Mouse (Mus musculus) MEL (cell line): ENCODE measurements around the gene Pcyt1b. TPM values are rescaled to one million over a fixed set of nuclear protein-coding genes. Genes with fewer than 3 reads are reported as not detected.

ENCODE experiments used
- DNase-seq: peaks from one replicate; pipeline ENCODE4 v3.0.0; 2011; ENCODE audit warnings: low read depth, low spot score
- H3K27ac ChIP-seq: 2 replicates; pipeline ENCODE4 v1.5.1; 2012; ENCODE audit warnings: low read depth, mild to moderate bottlenecking, control low read depth, low read length, moderate library complexity; ENCODE audit not compliant: control insufficient read depth
- H3K27me3 ChIP-seq, 2 experiments: fragments of 150-350 bp in 1 of 2; sonication (generic) in 1 of 2; 2 replicates each; pipeline ENCODE4 v1.6.1; 2012; ENCODE audit warnings: low read length in 2 of 2, mild to moderate bottlenecking in 2 of 2, improper control_type of control experiment in 1 of 2, moderate library complexity in 1 of 2; ENCODE audit not compliant: insufficient read depth in 2 of 2, control insufficient read depth in 1 of 2
- H3K36me3 ChIP-seq, 2 experiments: 2 replicates each; pipeline ENCODE4 v1.6.1; 2012 to 2014; ENCODE audit warnings: low read length in 2 of 2, improper control_type of control experiment in 1 of 2, inconsistent platforms in 1 of 2, mild to moderate bottlenecking in 1 of 2; ENCODE audit not compliant: insufficient read depth in 2 of 2, control insufficient read depth in 1 of 2
- H3K4me1 ChIP-seq, 2 experiments: fragments of 150-350 bp in 1 of 2; sonication (generic) in 1 of 2; 2 replicates each; pipeline ENCODE4 v1.6.1; 2012; ENCODE audit warnings: low read length in 2 of 2, improper control_type of control experiment in 1 of 2, mild to moderate bottlenecking in 1 of 2; ENCODE audit not compliant: insufficient read depth in 2 of 2, control insufficient read depth in 1 of 2
- H3K4me3 ChIP-seq, 2 experiments: fragments of 150-350 bp in 1 of 2; sonication (generic) in 1 of 2; 2 replicates each; pipeline ENCODE4 v1.5.1; 2012; ENCODE audit warnings: low read depth in 2 of 2, low read length in 2 of 2, mild to moderate bottlenecking in 2 of 2, moderate library complexity in 2 of 2, control low read depth in 1 of 2, improper control_type of control experiment in 1 of 2; ENCODE audit not compliant: control insufficient read depth in 1 of 2, insufficient read depth in 1 of 2
- H3K79me2 ChIP-seq: 2 replicates; pipeline ENCODE4 v1.6.1; 2012; ENCODE audit warnings: mild to moderate bottlenecking, low read length, moderate library complexity; ENCODE audit not compliant: control insufficient read depth, poor library complexity, insufficient read depth
- H3K9ac ChIP-seq: 2 replicates; pipeline ENCODE4 v1.6.1; 2012; ENCODE audit warnings: low read depth, mild to moderate bottlenecking, control low read depth, low read length, moderate library complexity; ENCODE audit not compliant: control insufficient read depth, poor library complexity, severe bottlenecking
- H3K9me3 ChIP-seq: fragments of 150-350 bp; sonication (generic); replicated peaks from 2 replicates; pipeline ENCODE4 v1.6.1; 2012; ENCODE audit warnings: mild to moderate bottlenecking, low read length, improper control_type of control experiment, moderate library complexity; ENCODE audit not compliant: insufficient read depth
- BHLHE40 ChIP-seq: IDR thresholded peaks from 2 replicates; pipeline ENCODE4 v1.6.1; 2012; ENCODE audit warnings: low read depth, mild to moderate bottlenecking, inconsistent platforms, low read length, improper control_type of control experiment, borderline replicate concordance
- CHD1 ChIP-seq: IDR thresholded peaks from 2 replicates; pipeline ENCODE4 v1.6.1; 2012; ENCODE audit warnings: low read depth, mild to moderate bottlenecking, inconsistent platforms, low read length, improper control_type of control experiment
- CHD2 ChIP-seq: IDR thresholded peaks from 2 replicates; pipeline ENCODE4 v1.6.1; 2011; ENCODE audit warnings: low read length, improper control_type of control experiment
- CTCF ChIP-seq, 3 experiments: IDR thresholded peaks in 2 of 3; conservative IDR thresholded peaks in 1 of 3; 2 replicates each; pipeline ENCODE4 v1.5.1; 2011 to 2012; ENCODE audit warnings: low read length in 3 of 3, low read depth in 2 of 3, mild to moderate bottlenecking in 2 of 3, improper control_type of control experiment in 1 of 3, inconsistent platforms in 1 of 3, mixed read lengths in 1 of 3, moderate library complexity in 1 of 3; ENCODE audit not compliant: control insufficient read depth in 1 of 3, insufficient read depth in 1 of 3, poor library complexity in 1 of 3, severe bottlenecking in 1 of 3
- E2F4 ChIP-seq: IDR thresholded peaks from 2 replicates; pipeline ENCODE4 v1.6.1; 2011; ENCODE audit warnings: low read depth, low read length, improper control_type of control experiment, borderline replicate concordance
- EP300 ChIP-seq, 2 experiments: IDR thresholded peaks; 2 replicates each; pipeline ENCODE4 v1.6.1; 2011; ENCODE audit warnings: improper control_type of control experiment in 2 of 2, low read length in 2 of 2, low read depth in 1 of 2, mild to moderate bottlenecking in 1 of 2
- ETS1 ChIP-seq: IDR thresholded peaks from 2 replicates; pipeline ENCODE4 v1.6.1; 2012; ENCODE audit warnings: low read depth, mild to moderate bottlenecking, inconsistent platforms, low read length, improper control_type of control experiment, moderate library complexity
- GABPA ChIP-seq: IDR thresholded peaks from 2 replicates; pipeline ENCODE4 v1.6.1; 2012; ENCODE audit warnings: low read depth, mild to moderate bottlenecking, inconsistent platforms, low read length, improper control_type of control experiment, moderate library complexity
- GATA1 ChIP-seq: IDR thresholded peaks from 2 replicates; pipeline ENCODE4 v1.6.1; 2011; ENCODE audit warnings: low read depth, low read length, improper control_type of control experiment
- HCFC1 ChIP-seq: IDR thresholded peaks from 2 replicates; pipeline ENCODE4 v1.6.1; 2012; ENCODE audit warnings: low read depth, mild to moderate bottlenecking, inconsistent platforms, low read length, improper control_type of control experiment, moderate library complexity
- MAFK ChIP-seq: IDR thresholded peaks from 2 replicates; pipeline ENCODE4 v1.6.1; 2011; ENCODE audit warnings: low read depth, mild to moderate bottlenecking, low read length, improper control_type of control experiment, borderline replicate concordance
- MAX ChIP-seq: IDR thresholded peaks from 2 replicates; pipeline ENCODE4 v1.6.1; 2011; ENCODE audit warnings: low read length, improper control_type of control experiment
- MAZ ChIP-seq: IDR thresholded peaks from 2 replicates; pipeline ENCODE4 v1.6.1; 2012; ENCODE audit warnings: low read depth, mild to moderate bottlenecking, inconsistent platforms, low read length, improper control_type of control experiment
- MEF2A ChIP-seq: IDR thresholded peaks from 2 replicates; pipeline ENCODE4 v1.6.1; 2014; ENCODE audit warnings: low read depth, mild to moderate bottlenecking, inconsistent platforms, low read length, improper control_type of control experiment; ENCODE audit not compliant: poor library complexity, insufficient replicate concordance, severe bottlenecking; ENCODE audit errors: extremely low read depth
- MXI1 ChIP-seq: IDR thresholded peaks from 2 replicates; pipeline ENCODE4 v1.6.1; 2011; ENCODE audit warnings: mild to moderate bottlenecking, low read depth, low read length, improper control_type of control experiment
- NELFE ChIP-seq: IDR thresholded peaks from 2 replicates; pipeline ENCODE4 v1.6.1; 2011; ENCODE audit warnings: low read depth, low read length, improper control_type of control experiment
- POLR2A ChIP-seq, 2 experiments: IDR thresholded peaks; 2 replicates each; pipeline ENCODE4 v1.6.1; 2011 to 2012; ENCODE audit warnings: low read length in 2 of 2, mild to moderate bottlenecking in 2 of 2, control low read depth in 1 of 2, improper control_type of control experiment in 1 of 2, low read depth in 1 of 2, moderate library complexity in 1 of 2; ENCODE audit not compliant: control insufficient read depth in 1 of 2, insufficient read depth in 1 of 2, poor library complexity in 1 of 2
- POLR2AphosphoS2 ChIP-seq: IDR thresholded peaks from 2 replicates; pipeline ENCODE4 v1.6.1; 2011; ENCODE audit warnings: low read length, improper control_type of control experiment
- POLR2AphosphoS5 ChIP-seq: IDR thresholded peaks from 2 replicates; pipeline ENCODE4 v1.6.1; 2012; ENCODE audit warnings: low read depth, borderline replicate concordance, mild to moderate bottlenecking, inconsistent platforms, low read length, moderate library complexity, mixed read lengths
- RCOR1 ChIP-seq: IDR thresholded peaks from 2 replicates; pipeline ENCODE4 v1.6.1; 2012; ENCODE audit warnings: low read depth, mild to moderate bottlenecking, inconsistent platforms, low read length, improper control_type of control experiment
- SIN3A ChIP-seq: IDR thresholded peaks from 2 replicates; pipeline ENCODE4 v1.6.1; 2012; ENCODE audit warnings: low read length, improper control_type of control experiment, inconsistent platforms
- SMC3 ChIP-seq: IDR thresholded peaks from 2 replicates; pipeline ENCODE4 v1.6.1; 2011; ENCODE audit warnings: low read depth, low read length, improper control_type of control experiment
- TAL1 ChIP-seq: IDR thresholded peaks from 2 replicates; pipeline ENCODE4 v1.6.1; 2012; ENCODE audit warnings: mild to moderate bottlenecking, inconsistent platforms, low read length, moderate library complexity, mixed read lengths
- TBP ChIP-seq: IDR thresholded peaks from 2 replicates; pipeline ENCODE4 v1.8.0; 2011; ENCODE audit warnings: low read depth, low read length, improper control_type of control experiment
- TCF12 ChIP-seq: IDR thresholded peaks from 2 replicates; pipeline ENCODE4 v1.6.1; 2014; ENCODE audit warnings: low read depth, mild to moderate bottlenecking, inconsistent platforms, low read length, improper control_type of control experiment, moderate library complexity
- USF1 ChIP-seq: IDR thresholded peaks from 2 replicates; pipeline ENCODE4 v1.6.1; 2014; ENCODE audit warnings: low read depth, mild to moderate bottlenecking, inconsistent platforms, low read length, improper control_type of control experiment, moderate library complexity
- ZMIZ1 ChIP-seq: IDR thresholded peaks from 2 replicates; pipeline ENCODE4 v1.6.1; 2012; ENCODE audit warnings: low read depth, mild to moderate bottlenecking, inconsistent platforms, low read length, improper control_type of control experiment, moderate library complexity
- ZNF384 ChIP-seq: IDR thresholded peaks from 2 replicates; pipeline ENCODE4 v1.6.1; 2012; ENCODE audit warnings: low read depth, mild to moderate bottlenecking, inconsistent platforms, low read length, improper control_type of control experiment
- polyA plus RNA-seq, 2 experiments: library from polyadenylated mRNA; stranded (reverse) in 1 of 2; unstranded in 1 of 2; fragments of >175 nt in 1 of 2; fragments of >200 nt in 1 of 2; gene quantifications; 2 replicates each; pipeline versions ENCODE4 v1.2.1 to v1.2.4; 2012; ENCODE audit warnings: low replicate concordance in 2 of 2, low read depth in 1 of 2; ENCODE audit not compliant: insufficient read length in 2 of 2, insufficient read depth in 1 of 2, missing spikeins in 1 of 2
- total RNA-seq: library from RNA; depleted of rRNA; stranded (reverse); fragments of 300-350 nt; gene quantifications from 2 replicates; pipeline ENCODE4 v1.2.3, GENCODE M21; 2012

Gene Pcyt1b
- total and polyA plus RNA-seq, 3 experiments, result 1.2 to 10.4 TPM; not detected in 1

- Histone ChIP-seq H3K4me3 (peak overlapping the region; percentile 67 to 72), H3K27ac (peak overlapping the region; percentile 84), H3K27me3 (no peaks in the 10 kb centered on the region), H3K79me2 (no peaks in the 10 kb centered on the region), H3K4me1 (peaks cover 3 to 10% of the 10 kb centered on the region in 2 experiments), H3K9me3 (no peaks in the 10 kb centered on the region), H3K9ac (peak overlapping the region; percentile 50)
- peak; percentile 97 for DNase-seq
- TF ChIP-seq MAX, result peak; percentile 45
- no peak for TF ChIP-seq POLR2AphosphoS2
- TF ChIP-seq HCFC1, result no peak; the same call in 1 of the 2 replicates
- TF ChIP-seq MEF2A, result no peak
- 0 out of 2 replicates have a peak, but pooled peaks have one; percentile 24 for TF ChIP-seq USF1
- peak; percentile 42; the same call in 1 of the 2 replicates for TF ChIP-seq MXI1
- peak; percentile 35; the same call in 1 of the 2 replicates for TF ChIP-seq TBP
- TF ChIP-seq ZNF384, result peak; percentile 69
- TF ChIP-seq MAZ, result peak; percentile 51; the same call in 1 of the 2 replicates
- no peak for TF ChIP-seq E2F4
- TF ChIP-seq CHD1, result no peak
- TF ChIP-seq BHLHE40, result peak; percentile 91
- no peak for TF ChIP-seq SMC3
- TF ChIP-seq POLR2AphosphoS5, result no peak
- no peak for TF ChIP-seq GABPA
- peak; percentile 91 for TF ChIP-seq TCF12
- TF ChIP-seq ZMIZ1, result peak; percentile 59
- TF ChIP-seq GATA1, result peak; percentile 96
- TF ChIP-seq SIN3A, result peak; percentile 62
- peak; percentile 80 for TF ChIP-seq ETS1
- peak in 1 of 2 experiments; percentile 14; a peak in 2 of 4 replicates for TF ChIP-seq POLR2A (IDR thresholded peaks at IDR 0.05; ENCODE audit: control insufficient read depth in 1 of 2, insufficient read depth in 1 of 2, low read depth in 1 of 2, low read length in 2 of 2, poor library complexity in 1 of 2)
- TF ChIP-seq CHD2, result peak; percentile 57; the same call in 1 of the 2 replicates
- peak; percentile 92 for TF ChIP-seq EP300 (IDR thresholded peaks at IDR 0.05; ENCODE audit: low read depth in 1 of 2, low read length in 2 of 2)
- TF ChIP-seq MAFK, result no peak
- TF ChIP-seq CTCF (IDR thresholded peaks at IDR 0.05 in 2 of 3, conservative IDR thresholded peaks at IDR 0.05 in 1 of 3; ENCODE audit: control insufficient read depth in 1 of 3, insufficient read depth in 1 of 3, low read depth in 2 of 3, low read length in 3 of 3, poor library complexity in 1 of 3, severe bottlenecking in 1 of 3), result no peak
- no peak for TF ChIP-seq NELFE
- TF ChIP-seq RCOR1, result peak; percentile 10; the same call in 1 of the 2 replicates
- TF ChIP-seq TAL1, result peak; percentile 93
- TF ChIP-seq, all 39 proteins: peak for 17
- peaks cover 0 to 11% of the 10 kb centered on the region in 2 experiments; a peak in 2 of 4 replicates for H3K36me3 ChIP-seq
Measured at GRCm38 (mm10) chrX:93674836-93675795, 20.5 kb downstream of the Pcyt1b start.
